Mouse (Mus musculus): ENCODE results near the gene 4930444G20Rik.
"Not testable (repeated sequence)": the region's sequence is repeated elsewhere in the genome, so short reads cannot be mapped to it uniquely, and the experiment has no call there.

GRCm38 (mm10) chr10:22036256-22036655 is 31.6 kb downstream of the 4930444G20Rik start:
- TF ChIP-seq CTCF (IDR thresholded peaks at IDR 0.05; ENCODE audit: low read depth) = peak; percentile 74
- not testable (repeated sequence) for TF ChIP-seq EP300 (optimal IDR thresholded peaks at IDR 0.05)
